Comparison of ENCODE assay signal across 30 mouse cellular contexts in the genomic region with DNA sequence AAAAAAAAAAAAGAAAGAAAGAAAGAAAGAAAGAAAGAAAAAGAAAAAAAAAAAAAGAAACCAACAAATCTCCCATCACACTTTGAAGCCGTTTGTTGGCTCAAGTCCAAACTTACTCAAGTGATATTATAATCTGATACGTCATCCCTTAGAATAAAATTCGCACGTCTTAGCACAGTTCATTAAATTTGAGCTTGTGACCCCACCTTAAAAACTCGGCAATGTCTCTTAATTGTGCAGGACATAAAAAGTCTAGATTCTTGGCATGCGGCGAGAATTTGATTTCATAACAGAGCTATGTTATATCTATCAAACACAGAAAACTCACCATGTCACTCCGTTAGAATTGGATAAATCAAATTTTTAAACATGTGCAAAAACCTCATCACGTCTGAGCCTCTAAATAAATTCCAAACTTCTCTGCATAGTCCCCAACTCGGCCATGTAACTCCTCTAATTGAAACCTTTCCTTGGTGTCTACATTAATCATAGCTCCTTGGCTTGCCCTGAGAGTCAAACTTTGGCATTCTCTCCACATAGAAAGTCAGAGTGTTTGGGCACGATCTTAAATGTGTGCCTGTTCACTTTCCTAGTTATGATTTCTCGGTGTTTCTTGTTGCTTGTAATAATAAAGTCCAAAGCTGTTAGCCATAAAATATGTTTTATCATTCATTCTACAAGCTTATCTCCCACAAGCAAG. TPM values are rescaled to one million over a fixed set of nuclear protein-coding genes. Genes with fewer than 3 reads are reported as not detected.
DNase-seq lines count a peak whose midpoint lies in the region; ATAC-seq and TF ChIP-seq lines count a peak whose summit lies in the region.
"Had no signal": no experiment of that assay in that cellular context is flagged by ENCODE, and none has a peak within 500 bp of the region (broad histone marks: within the 10 kb centered on the region; RNA-seq: fewer than 3 reads in every experiment).

No protein-coding gene starts in this region.

- no peak overlapping the region for H3K27ac ChIP-seq in lung, embryonic 14.5 days (ENCODE audit: low read depth)
- H3K27ac ChIP-seq: hindbrain, postnatal 0 days; intestine, embryonic 15.5 days; layer of hippocampus, adult 2 months; liver, embryonic 15.5 days; midbrain, embryonic 10.5 days; midbrain, embryonic 15.5 days; neural tube, embryonic 15.5 days had no signal

- TF ChIP-seq CTCF in lung, embryonic 14.5 days (IDR thresholded peaks at IDR 0.05; ENCODE audit: low read depth), result no peak
- no peak for TF ChIP-seq CTCF in lung, adult 2 months (IDR thresholded peaks at IDR 0.05; ENCODE audit: insufficient read depth, low read length)

- TF ChIP-seq POLR2A in lung, adult 2 months (IDR thresholded peaks at IDR 0.05; ENCODE audit: borderline replicate concordance, extremely low read depth, low read depth, low read length), result no peak

- H3K9ac ChIP-seq in lung, embryonic 14.5 days, result no peak overlapping the region
- H3K9ac ChIP-seq: intestine, embryonic 15.5 days; liver, embryonic 15.5 days; midbrain, embryonic 15.5 days; neural tube, embryonic 15.5 days had no signal

- no peak; the same call in 1 of the 2 replicates for ATAC-seq in lung, embryonic 14.5 days (ENCODE audit: insufficient read depth)
- ATAC-seq: forebrain, embryonic 16.5 days; hindbrain, postnatal 0 days; intestine, embryonic 15.5 days; midbrain, embryonic 15.5 days; Patski had no signal

- DNase-seq in embryo, embryonic 11 days, result peak; percentile 17
- DNase-seq in embryo, embryonic 10 days (ENCODE audit: low spot score), result no peak
- DNase-seq in lung, embryonic 14.5 days, result peak; percentile 90
- no peak for DNase-seq in lung, adult 2 months
- peak; percentile 61 for DNase-seq in adipocyte (ENCODE audit: low spot score)
- peak; percentile 19 for DNase-seq in fibroblast of lung, adult 2 months (ENCODE audit: low read depth)
- DNase-seq in liver, result no peak
- no peak for DNase-seq in urinary bladder, postnatal 36 days (ENCODE audit: low spot score in 2 of 2)
- DNase-seq: adrenal gland, postnatal 14 days; cerebellum, adult 18-20 months; cerebellum, postnatal 14 days; heart, postnatal 14 days; kidney, adult 2 months; kidney, postnatal 36 days; lung, postnatal 10 days; right cerebral cortex, postnatal 25 days; thymus, adult 18-20 months; thymus, postnatal 25 days had no signal

- H3K27me3 ChIP-seq in lung, embryonic 14.5 days (ENCODE audit: insufficient read depth, low read length), result no peaks in the 10 kb centered on the region
- H3K27me3 ChIP-seq: intestine, embryonic 15.5 days; liver, embryonic 15.5 days; midbrain, embryonic 15.5 days; neural tube, embryonic 15.5 days had no signal

- H3K4me3 ChIP-seq in lung, embryonic 14.5 days (ENCODE audit: low read depth, low read length), result no peak overlapping the region
- no peak overlapping the region for H3K4me3 ChIP-seq in lung, adult 2 months (replicated peaks; ENCODE audit: extremely low read depth, low read depth, low read length)
- H3K4me3 ChIP-seq: intestine, embryonic 15.5 days; layer of hippocampus, adult 2 months; liver, embryonic 15.5 days; midbrain, embryonic 10.5 days; midbrain, embryonic 15.5 days; neural tube, embryonic 15.5 days had no signal

- H3K4me2 ChIP-seq in lung, embryonic 14.5 days, result no peak overlapping the region
- H3K4me2 ChIP-seq: intestine, embryonic 15.5 days; liver, embryonic 15.5 days; midbrain, embryonic 15.5 days; neural tube, embryonic 15.5 days had no signal

- H3K9me3 ChIP-seq in lung, embryonic 14.5 days (ENCODE audit: low read depth, low read length), result no peaks in the 10 kb centered on the region
- H3K9me3 ChIP-seq: intestine, embryonic 15.5 days; liver, embryonic 15.5 days; midbrain, embryonic 10.5 days; midbrain, embryonic 15.5 days; neural tube, embryonic 15.5 days had no signal

- H3K36me3 ChIP-seq in lung, embryonic 14.5 days (ENCODE audit: insufficient read depth), result peaks cover 45% of the 10 kb centered on the region
- H3K36me3 ChIP-seq: G1E had no signal

- H3K4me1 ChIP-seq in lung, embryonic 14.5 days (ENCODE audit: insufficient read depth), result peaks cover 11% of the 10 kb centered on the region
- no peaks in the 10 kb centered on the region for H3K4me1 ChIP-seq in lung, adult 2 months (ENCODE audit: control insufficient read depth, insufficient read depth, low read length)

- 34% methylated on average over 12 of the region's 12 CpGs for WGBS in lung, embryonic 14.5 days
- 51% methylated on average over 12 of the region's 12 CpGs for WGBS in lung, adult 2 months

RNA-seq across cellular contexts. Expression of a gene that starts 1.4 kb away (rescaled TPM):
- 1.1 and 1.3 TPM in 2 replicates for polyA plus RNA-seq in lung, embryonic 14.5 days (2014; fragmentation: Nextera tagmentation; extraction: Ambion mirVana)
- 0.02 TPM in 1 of 2 replicates, not detected in the other for polyA plus RNA-seq in lung, adult 2 months (2012; rRNA removed)
- polyA plus RNA-seq: G1E; gonadal fat pad, adult 2 months; liver, adult 2 months; Patski had no signal

Comparison
In these comparisons a context has a peak if more than half of its experiments do, and no peak if none do; other contexts are left out.
1. DNase-seq: peak in embryo, embryonic 11 days (single experiment), lung, embryonic 14.5 days (single experiment), adipocyte (single experiment) and fibroblast of lung, adult 2 months (single experiment); none in embryo, embryonic 10 days (single experiment), lung, adult 2 months (single experiment), liver (single experiment) and urinary bladder, postnatal 36 days (0 of 2).